Mouse (Mus musculus) natural killer cell, adult 2 months (primary cell): ENCODE results near the gene H2al1e.
"Not testable (repeated sequence)": the region's sequence is repeated elsewhere in the genome, so short reads cannot be mapped to it uniquely, and the experiment has no call there.

Source experiments
- DNase-seq, 2 experiments: peaks; one replicate each; pipeline ENCODE4 v3.0.0; 2022; ENCODE audit warnings: low spot score in 2 of 2

H2al1e gene

DNA sequence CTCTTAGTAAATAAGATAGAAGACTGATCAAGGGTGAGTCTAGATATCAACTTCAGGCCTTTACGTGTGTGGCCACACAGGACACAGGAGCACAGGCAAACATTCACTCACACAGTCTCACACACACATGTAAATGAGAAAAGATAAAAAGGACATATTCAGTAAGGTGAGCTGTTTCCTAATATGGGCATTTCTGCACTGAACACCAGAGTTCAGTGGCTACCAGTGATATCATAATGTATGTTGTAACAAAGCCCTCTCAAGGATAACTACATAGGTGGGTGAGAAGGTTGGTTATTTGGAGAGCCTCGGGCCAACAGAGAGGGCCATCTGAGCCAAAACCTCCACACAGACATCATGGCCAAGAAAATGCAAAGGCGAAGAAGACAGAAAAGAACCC lies at the start of gene H2al1e:
TSS of gene H2al1e (plus strand) at position 301 of the 400 bp plus-strand sequence.
- DNase-seq: not testable (repeated sequence)

DNA sequence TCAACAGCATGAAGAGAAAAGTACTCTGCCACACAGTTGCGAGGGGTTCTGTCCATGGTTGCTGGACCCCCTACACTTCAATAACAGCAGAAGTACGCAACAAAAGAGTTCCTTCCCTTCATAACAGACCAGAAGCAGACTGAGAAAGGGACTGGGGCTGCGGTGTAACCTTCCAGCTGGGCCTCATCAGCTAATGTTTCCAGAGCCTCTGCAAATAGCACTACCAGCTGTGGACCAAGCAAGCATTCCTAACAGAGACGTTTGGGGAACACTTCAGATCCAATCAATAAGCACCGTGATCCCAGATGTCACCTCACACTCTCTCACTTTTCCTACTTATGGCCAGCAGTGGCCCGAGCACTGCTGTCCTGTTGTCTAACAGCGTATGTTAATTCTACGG lies 46.8 kb upstream of the H2al1e start:
- DNase-seq: no peak

DNA sequence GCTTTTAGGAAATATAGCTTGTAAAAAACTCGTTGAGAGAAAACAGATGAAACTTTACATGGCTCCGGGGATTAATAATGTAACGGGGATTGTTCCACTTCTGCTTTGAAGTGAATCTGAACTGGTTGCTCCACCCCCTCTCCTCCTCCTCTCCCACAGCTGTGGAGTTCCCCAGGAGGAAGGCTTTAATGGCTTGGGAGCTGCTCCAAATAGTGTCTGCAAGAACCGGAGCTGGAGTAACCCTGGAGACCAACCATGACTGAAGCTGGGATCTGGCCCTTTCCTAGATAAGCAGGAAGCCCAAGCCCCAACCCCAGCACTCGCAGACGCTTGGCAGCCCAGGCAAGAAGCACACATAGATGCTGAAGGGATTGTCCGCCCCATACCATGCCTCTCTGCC lies 43.9 kb upstream of the H2al1e start:
- DNase-seq: no peak

DNA sequence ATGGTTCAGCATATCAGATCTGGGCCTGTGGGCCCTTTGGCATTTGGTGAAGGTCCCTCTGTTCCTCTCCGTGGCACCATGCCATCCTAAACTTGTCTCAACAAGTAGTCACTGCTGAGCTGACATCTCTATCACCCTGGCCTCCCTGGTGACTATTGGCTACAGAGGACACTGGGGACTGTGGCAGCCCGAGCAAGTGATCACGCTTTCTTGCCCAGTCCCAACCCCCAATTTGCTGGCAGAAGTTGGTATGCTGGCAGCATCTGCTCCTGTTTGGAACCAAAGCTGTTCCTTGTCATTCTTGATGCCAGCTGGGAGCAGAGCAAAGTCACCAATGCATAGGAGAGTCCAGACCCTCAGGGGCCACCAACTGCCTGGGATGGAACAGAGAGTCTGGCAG lies 42.7 kb upstream of the H2al1e start:
- no peak for DNase-seq

DNA sequence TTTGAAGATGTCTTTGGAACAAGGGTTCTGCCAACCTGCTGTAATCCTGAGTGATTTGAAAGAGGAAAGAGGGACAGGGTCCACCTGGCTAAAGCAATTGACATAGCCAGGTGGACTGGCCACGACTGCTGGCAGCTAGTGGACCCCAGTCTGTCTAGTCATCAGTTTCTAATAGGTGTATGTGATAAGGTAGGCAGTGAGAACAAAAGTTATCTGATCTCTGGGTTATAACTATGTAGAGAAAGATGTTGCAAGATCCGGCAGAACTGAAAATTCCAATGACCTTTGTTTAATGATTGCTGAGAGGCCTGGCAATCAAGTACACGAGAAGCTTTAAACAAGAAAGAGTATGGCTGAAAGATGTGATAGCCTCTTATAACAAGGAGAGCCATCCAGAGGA lies 38.5 kb upstream of the H2al1e start:
- no peak for DNase-seq

DNA sequence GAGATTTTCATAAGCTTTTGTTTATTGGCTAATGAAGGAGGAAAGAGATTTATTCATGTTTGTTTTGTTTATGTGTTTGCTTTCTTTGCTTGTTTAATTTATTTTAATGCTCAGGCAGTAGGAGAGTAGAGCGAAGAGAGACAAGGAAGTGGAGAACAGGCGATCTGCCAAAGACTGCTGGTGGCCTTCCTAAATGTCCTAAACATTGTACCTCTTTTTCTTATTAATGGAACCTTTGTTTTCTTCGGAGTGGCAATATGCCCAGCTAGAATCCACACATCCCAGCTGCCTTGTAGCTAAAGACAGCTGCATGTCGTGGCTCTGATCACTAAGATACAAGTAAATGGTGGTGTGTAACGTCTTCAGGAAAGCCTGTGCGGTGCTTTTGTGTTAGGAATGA lies 34.7 kb upstream of the H2al1e start:
- DNase-seq: no peak

DNA sequence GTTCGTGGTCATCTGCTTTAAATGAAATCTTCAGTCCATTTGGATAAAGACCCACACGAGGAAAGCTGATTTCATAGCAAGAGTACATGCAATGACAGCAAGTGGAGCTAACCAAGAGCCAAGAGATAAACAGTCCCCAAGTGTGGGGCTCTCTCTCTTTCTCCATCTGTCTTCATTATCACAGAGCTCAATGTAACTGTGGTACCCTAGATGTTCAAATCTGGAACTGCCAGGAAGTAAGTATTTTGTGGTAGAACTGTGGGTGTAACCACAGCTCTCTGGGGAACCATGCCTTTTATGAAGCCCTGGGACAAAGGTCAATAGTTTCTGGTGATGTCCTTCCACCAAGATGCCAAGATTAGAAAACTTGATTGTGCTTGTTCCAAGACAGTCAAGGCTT lies 31.0 kb upstream of the H2al1e start:
- DNase-seq: no peak

DNA sequence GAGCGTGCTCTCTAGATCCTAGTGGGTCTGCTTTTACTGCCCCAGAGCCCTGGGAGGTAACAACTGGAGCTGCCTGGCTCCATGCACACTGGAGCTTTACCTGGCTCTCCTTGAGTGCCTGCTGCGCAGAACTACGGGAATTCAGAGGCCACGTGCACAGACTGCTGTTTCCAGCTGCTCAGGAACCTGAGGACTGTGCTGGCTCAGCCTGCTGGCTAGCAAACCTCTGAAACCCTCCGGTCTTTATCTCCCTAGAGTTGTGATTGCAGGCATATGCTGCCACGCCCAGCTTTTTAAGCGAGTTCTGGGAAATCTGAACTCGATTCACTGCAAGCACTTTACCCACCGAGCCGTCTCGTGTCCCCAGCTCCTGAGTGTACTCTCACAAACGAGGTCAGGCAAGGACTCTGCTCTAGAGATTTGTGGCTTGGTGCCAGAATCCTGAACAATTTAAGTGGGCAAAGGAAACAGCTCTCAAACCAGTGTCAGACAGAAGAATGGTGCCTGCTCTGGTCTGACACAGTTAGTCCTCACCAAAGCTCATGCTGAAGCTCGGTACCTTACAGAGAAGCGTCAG lies 23.3 kb upstream of the H2al1e start:
- no peak for DNase-seq

DNA sequence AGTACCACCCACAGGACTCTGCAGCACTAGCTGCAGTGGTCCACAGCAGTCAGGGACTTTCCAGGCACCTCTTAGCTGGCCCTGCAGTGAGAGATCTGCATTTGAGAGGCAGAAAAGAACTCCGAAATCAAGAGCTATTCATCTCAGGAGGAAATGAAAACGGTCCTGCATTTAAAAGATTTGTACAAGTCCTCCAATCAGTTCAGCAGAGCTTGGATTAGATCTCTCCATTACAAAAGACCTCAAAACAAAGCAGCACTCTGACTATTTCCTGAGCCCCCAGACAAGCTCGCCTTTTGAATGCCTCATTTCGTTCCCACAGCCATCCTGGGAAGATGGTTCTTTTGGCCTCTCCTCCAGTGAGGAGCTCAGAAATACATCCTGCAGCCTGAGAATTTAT lies 22.5 kb upstream of the H2al1e start:
- no peak for DNase-seq

DNA sequence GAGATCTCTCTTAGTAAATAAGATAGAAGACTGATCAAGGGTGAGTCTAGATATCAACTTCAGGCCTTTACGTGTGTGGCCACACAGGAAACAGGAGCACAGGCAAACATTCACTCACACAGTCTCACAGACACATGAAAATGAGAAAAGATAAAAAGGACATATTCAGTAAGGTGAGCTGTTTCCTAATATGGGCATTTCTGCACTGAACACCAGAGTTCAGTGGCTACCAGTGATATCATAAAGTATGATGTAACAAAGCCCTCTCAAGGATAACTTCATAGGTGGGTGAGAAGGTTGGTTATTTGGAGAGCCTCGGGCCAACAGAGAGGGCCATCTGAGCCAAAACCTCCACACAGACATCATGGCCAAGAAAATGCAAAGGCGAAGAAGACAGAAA lies 12.8 kb upstream of the H2al1e start, which contains the start of gene H2al1a:
TSS of gene H2al1a (plus strand) at position 301 of the 400 bp plus-strand sequence.
- DNase-seq: not testable (repeated sequence)

DNA sequence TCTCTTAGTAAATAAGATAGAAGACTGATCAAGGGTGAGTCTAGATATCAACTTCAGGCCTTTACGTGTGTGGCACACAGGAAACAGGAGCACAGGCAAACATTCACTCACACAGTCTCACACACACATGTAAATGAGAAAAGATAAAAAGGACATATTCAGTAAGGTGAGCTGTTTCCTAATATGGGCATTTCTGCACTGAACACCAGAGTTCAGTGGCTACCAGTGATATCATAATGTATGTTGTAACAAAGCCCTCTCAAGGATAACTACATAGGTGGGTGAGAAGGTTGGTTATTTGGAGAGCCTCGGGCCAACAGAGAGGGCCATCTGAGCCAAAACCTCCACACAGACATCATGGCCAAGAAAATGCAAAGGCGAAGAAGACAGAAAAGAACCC lies 9.6 kb upstream of the H2al1e start, which contains the start of gene H2al1b:
TSS of gene H2al1b (plus strand) at position 301 of the 400 bp plus-strand sequence.
- DNase-seq: not testable (repeated sequence)

DNA sequence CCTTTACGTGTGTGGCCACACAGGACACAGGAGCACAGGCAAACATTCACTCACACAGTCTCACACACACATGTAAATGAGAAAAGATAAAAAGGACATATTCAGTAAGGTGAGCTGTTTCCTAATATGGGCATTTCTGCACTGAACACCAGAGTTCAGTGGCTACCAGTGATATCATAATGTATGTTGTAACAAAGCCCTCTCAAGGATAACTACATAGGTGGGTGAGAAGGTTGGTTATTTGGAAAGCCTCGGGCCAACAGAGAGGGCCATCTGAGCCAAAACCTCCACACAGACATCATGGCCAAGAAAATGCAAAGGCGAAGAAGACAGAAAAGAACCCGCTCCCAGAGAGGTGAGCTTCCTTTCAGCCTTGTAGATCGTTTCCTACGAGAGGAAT lies 6.4 kb upstream of the H2al1e start, which contains the start of gene H2al1c:
TSS of gene H2al1c (plus strand) at position 301 of the 400 bp plus-strand sequence.
- not testable (repeated sequence) for DNase-seq

DNA sequence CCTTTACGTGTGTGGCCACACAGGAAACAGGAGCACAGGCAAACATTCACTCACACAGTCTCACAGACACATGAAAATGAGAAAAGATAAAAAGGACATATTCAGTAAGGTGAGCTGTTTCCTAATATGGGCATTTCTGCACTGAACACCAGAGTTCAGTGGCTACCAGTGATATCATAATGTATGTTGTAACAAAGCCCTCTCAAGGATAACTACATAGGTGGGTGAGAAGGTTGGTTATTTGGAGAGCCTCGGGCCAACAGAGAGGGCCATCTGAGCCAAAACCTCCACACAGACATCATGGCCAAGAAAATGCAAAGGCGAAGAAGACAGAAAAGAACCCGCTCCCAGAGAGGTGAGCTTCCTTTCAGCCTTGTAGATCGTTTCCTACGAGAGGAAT lies 3.2 kb upstream of the H2al1e start, which contains the start of gene H2al1d:
TSS of gene H2al1d (plus strand) at position 301 of the 400 bp plus-strand sequence.
- not testable (repeated sequence) for DNase-seq

DNA sequence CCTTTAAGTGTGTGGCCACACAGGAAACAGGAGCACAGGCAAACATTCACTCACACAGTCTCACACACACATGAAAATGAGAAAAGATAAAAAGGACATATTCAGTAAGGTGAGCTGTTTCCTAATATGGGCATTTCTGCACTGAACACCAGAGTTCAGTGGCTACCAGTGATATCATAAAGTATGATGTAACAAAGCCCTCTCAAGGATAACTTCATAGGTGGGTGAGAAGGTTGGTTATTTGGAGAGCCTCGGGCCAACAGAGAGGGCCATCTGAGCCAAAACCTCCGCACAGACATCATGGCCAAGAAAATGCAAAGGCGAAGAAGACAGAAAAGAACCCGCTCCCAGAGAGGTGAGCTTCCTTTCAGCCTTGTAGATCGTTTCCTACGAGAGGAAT lies 3.1 kb downstream of the H2al1e start, which contains the start of gene H2al1f:
TSS of gene H2al1f (plus strand) at position 301 of the 400 bp plus-strand sequence.
- DNase-seq: not testable (repeated sequence)

DNA sequence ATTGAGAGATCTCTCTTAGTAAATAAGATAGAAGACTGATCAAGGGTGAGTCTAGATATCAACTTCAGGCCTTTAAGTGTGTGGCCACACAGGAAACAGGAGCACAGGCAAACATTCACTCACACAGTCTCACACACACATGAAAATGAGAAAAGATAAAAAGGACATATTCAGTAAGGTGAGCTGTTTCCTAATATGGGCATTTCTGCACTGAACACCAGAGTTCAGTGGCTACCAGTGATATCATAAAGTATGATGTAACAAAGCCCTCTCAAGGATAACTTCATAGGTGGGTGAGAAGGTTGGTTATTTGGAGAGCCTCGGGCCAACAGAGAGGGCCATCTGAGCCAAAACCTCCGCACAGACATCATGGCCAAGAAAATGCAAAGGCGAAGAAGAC lies 6.2 kb downstream of the H2al1e start, which contains the start of gene H2al1g:
TSS of gene H2al1g (plus strand) at position 301 of the 400 bp plus-strand sequence.
- DNase-seq: not testable (repeated sequence)

DNA sequence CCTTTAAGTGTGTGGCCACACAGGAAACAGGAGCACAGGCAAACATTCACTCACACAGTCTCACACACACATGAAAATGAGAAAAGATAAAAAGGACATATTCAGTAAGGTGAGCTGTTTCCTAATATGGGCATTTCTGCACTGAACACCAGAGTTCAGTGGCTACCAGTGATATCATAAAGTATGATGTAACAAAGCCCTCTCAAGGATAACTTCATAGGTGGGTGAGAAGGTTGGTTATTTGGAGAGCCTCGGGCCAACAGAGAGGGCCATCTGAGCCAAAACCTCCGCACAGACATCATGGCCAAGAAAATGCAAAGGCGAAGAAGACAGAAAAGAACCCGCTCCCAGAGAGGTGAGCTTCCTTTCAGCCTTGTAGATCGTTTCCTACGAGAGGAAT lies 9.5 kb downstream of the H2al1e start, which contains the start of gene H2al1h:
TSS of gene H2al1h (plus strand) at position 301 of the 400 bp plus-strand sequence.
- not testable (repeated sequence) for DNase-seq

DNA sequence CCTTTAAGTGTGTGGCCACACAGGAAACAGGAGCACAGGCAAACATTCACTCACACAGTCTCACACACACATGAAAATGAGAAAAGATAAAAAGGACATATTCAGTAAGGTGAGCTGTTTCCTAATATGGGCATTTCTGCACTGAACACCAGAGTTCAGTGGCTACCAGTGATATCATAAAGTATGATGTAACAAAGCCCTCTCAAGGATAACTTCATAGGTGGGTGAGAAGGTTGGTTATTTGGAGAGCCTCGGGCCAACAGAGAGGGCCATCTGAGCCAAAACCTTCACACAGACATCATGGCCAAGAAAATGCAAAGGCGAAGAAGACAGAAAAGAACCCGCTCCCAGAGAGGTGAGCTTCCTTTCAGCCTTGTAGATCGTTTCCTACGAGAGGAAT lies 12.6 kb downstream of the H2al1e start, which contains the start of gene H2al1i:
TSS of gene H2al1i (plus strand) at position 301 of the 400 bp plus-strand sequence.
- DNase-seq: not testable (repeated sequence)

DNA sequence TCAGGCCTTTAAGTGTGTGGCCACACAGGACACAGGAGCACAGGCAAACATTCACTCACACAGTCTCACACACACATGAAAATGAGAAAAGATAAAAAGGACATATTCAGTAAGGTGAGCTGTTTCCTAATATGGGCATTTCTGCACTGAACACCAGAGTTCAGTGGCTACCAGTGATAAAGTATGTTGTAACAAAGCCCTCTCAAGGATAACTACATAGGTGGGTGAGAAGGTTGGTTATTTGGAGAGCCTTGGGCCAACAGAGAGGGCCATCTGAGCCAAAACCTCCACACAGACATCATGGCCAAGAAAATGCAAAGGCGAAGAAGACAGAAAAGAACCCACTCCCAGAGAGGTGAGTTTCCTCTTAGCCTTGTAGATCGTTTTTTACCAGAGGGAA lies 15.8 kb downstream of the H2al1e start, which contains the start of gene H2al1j:
TSS of gene H2al1j (plus strand) at position 301 of the 400 bp plus-strand sequence.
- DNase-seq: not testable (repeated sequence)

DNA sequence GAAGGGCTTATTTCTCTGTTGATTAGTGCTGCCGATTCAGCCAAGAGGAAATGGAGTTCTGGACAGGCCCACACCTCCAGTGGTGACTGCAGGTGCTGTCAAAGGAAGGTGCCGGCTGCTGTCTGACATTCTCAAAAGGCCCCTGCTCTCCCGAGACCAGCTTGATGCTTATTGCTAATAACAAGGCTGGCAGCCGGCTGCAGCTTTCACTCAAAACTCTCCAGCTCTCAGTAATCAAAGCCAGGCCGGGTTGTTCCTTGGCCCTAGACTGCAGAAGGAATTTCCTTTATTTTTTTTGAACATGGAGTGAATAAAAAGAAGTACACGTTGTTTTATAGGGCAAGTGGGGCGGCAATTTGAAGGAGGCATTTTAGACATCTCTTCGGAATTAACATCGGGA lies 34.0 kb downstream of the H2al1e start:
- no peak for DNase-seq

DNA sequence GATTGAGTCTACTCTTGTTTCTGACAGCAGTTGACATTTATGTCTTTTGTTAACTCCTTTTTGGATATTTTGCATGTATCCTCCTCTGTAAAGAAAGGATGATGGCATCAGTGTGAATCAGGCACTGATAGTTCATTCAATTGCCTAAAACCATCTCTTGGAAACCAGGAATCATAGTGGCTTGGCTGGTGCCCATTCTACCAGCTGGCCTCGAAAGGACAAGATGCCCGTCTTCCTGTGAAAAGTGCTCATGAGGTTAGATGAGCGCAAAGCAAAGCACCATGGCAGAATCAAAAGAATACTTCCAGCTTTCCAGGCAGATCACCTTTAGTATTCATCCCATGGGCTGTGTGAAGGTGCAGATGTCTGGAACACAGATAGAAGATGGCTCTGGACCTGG lies 35.0 kb downstream of the H2al1e start:
- no peak for DNase-seq

DNA sequence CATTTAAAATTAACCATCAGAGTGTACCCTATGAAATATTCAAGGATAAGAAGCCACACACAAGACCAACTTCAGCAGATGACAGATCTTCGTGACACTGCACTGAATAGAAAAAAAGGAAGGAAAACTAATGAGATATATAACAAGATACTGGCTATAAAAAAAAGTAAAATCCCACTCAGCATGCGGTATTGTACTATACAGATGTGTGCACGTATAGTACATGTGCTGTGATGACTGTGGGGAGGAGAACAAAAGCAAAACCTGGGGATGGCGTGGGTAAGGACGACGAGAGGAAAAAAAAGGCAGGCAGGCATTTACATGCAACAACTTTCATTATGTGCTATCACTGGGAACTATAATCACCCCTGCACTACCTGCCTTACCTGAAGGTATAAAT lies 49.1 kb downstream of the H2al1e start:
- DNase-seq: no peak

DNA sequence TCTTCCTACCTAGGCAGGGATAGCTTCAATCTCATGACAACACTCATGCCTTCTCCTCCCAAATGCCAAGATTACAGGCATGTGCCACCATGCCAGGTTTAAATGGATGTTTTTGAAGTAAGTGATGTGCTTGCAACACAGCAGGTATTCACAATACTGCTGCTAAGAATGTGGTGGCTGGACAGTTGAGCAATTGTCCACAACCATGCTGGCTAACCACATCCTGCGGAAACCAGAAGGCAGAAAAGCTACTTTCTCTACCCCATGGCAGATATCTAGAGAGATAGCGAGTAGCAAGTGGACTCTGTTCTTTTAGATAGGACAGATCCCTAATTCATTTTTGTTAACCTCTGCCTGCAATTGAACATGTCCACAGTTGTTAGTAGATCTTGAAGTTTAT lies 49.5 kb downstream of the H2al1e start:
- peak; percentile 2 to 38 for DNase-seq
